Mouse (Mus musculus): ENCODE measurements at regions not wholly inside any gene's neighbourhood (a gene's known extent, or its start where the extent isn't known, plus 50 kb on each side); places are given as distances from the start of the nearest gene placed in this dataset.
A peak's percentile ranks its signal among the peaks of the same experiment; 100 is the strongest.

DNA sequence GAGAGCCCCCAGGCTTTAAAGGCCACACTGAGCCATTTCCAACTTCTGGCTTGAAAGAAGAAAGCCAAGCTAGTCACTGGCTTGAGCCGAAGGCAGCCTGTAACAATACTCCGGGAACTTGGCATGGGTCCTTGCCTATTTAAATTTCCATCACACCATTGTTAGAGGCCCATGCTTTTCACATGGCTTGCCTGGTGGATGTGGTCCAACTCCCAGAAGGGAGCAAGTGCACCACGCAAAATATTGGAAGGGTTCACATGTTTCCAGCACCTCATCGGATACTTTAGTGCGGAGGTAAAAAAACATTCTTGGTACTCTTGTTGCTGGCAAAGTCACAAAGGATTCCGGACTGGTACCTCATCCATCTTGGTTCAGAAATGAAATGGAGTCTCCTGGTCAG lies 426.8 kb upstream of the Gm765 start:
- Histone ChIP-seq H3K27me3 (ENCODE audit: insufficient read depth, low read length) (no peaks in the 10 kb centered on the region), H3K9ac (no peak overlapping the region), H3K36me3 (ENCODE audit: insufficient read depth) (no peaks in the 10 kb centered on the region), H3K4me2 (no peak overlapping the region), H3K4me1 (ENCODE audit: insufficient read depth) (no peaks in the 10 kb centered on the region), H3K27ac (ENCODE audit: low read depth) (no peak overlapping the region), H3K9me3 (ENCODE audit: low read depth, low read length) (no peaks in the 10 kb centered on the region), H3K4me3 (ENCODE audit: low read depth, low read length) (no peak overlapping the region)
- 64% methylated on average over 6 of the region's 6 CpGs for WGBS
- DNase-seq (peak; percentile 41), ATAC-seq (ENCODE audit: insufficient read depth) (no peak)
- TF ChIP-seq CTCF (IDR thresholded peaks at IDR 0.05; ENCODE audit: low read depth): no peak

DNA sequence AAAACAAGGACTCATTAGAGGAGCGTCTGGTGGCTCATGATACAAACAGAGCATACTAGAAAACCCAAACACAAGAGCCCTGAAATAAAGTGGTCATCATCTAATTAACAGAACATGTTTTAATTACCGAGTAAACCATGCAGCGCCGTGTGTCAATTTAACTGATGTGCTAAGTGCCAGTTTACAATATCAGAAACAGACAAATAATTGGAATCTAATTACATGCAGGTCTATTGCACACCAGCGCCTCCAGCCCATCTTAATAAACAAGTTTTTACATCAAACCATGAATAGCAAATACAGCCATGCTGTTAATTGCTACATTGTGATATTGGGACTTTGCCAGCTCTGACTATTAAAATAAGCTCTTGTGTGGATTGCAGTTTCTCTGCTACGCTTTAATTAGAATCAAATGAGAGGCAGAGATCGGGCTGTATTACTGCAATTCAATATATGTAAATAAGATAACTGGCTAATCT lies 425.3 kb upstream of the Gm765 start:
- no peak overlapping the region for H3K4me2 ChIP-seq
- no peaks in the 10 kb centered on the region for H3K27me3 ChIP-seq (ENCODE audit: insufficient read depth, low read length)
- H3K4me1 ChIP-seq (ENCODE audit: insufficient read depth): no peaks in the 10 kb centered on the region
- H3K9me3 ChIP-seq (ENCODE audit: low read depth, low read length): no peaks in the 10 kb centered on the region
- DNase-seq: no peak
- H3K27ac ChIP-seq (ENCODE audit: low read depth): no peak overlapping the region
- TF ChIP-seq CTCF (IDR thresholded peaks at IDR 0.05; ENCODE audit: low read depth): no peak
- H3K9ac ChIP-seq: no peak overlapping the region
- 76% methylated on average over 7 of the region's 7 CpGs for WGBS
- no peaks in the 10 kb centered on the region for H3K36me3 ChIP-seq (ENCODE audit: insufficient read depth)
- H3K4me3 ChIP-seq (ENCODE audit: low read depth, low read length): no peak overlapping the region
- ATAC-seq (ENCODE audit: insufficient read depth): no peak

DNA sequence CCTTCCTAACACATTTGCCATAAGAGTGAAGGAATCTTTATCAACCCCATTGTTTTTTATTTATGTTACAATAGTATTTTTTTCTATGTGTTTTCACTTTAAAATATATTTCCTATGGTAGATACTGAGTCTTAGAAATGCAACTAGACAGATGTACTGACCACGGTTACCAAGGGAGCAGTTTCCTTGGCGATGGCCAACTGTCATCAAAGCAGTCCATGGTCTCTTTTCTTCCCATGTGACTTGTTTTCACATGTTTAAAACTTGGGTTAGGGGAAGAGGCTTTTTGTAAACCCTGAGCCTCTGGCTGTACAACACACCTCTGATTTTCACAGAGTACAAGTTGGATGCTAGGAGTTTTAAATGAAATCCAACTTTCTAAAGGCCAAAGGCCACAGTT lies 411.9 kb upstream of the Gm765 start:
- 85% methylated on average over 2 of the region's 2 CpGs for WGBS
- no peaks in the 10 kb centered on the region for H3K9me3 ChIP-seq (ENCODE audit: low read depth, low read length)
- no peak for ATAC-seq (ENCODE audit: insufficient read depth)
- no peaks in the 10 kb centered on the region for H3K4me1 ChIP-seq (ENCODE audit: insufficient read depth)
- no peak for DNase-seq
- no peak overlapping the region for H3K9ac ChIP-seq
- H3K4me2 ChIP-seq: no peak overlapping the region
- H3K4me3 ChIP-seq (ENCODE audit: low read depth, low read length): no peak overlapping the region
- H3K27ac ChIP-seq (ENCODE audit: low read depth): no peak overlapping the region
- H3K36me3 ChIP-seq (ENCODE audit: insufficient read depth): no peaks in the 10 kb centered on the region
- TF ChIP-seq CTCF (IDR thresholded peaks at IDR 0.05; ENCODE audit: low read depth): no peak
- H3K27me3 ChIP-seq (ENCODE audit: insufficient read depth, low read length): no peaks in the 10 kb centered on the region

DNA sequence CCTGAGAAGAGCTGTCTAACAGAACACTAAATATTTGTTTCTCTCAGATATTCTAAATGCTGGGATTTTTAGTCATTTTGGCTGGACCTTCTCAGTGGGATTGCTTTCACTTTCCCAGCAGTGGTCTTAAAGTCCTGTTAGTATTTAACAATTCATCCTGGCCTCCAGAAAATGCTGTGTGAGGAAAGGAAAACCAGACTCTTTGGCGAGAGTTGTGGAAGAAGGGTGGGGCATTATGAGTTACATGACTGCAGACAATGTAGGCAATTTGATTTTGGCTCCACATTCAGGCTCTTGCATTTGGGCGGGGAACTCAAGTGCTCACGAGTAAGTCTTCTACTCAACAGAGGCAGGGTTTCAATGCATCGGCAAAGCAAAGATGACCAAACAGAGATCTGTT lies 406.1 kb upstream of the Gm765 start:
- no peak overlapping the region for H3K4me2 ChIP-seq
- H3K27ac ChIP-seq (ENCODE audit: low read depth): no peak overlapping the region
- no peak for DNase-seq
- H3K9me3 ChIP-seq (ENCODE audit: low read depth, low read length): no peaks in the 10 kb centered on the region
- no peak for ATAC-seq (ENCODE audit: insufficient read depth)
- 61% methylated on average over 4 of the region's 4 CpGs for WGBS
- H3K4me1 ChIP-seq (ENCODE audit: insufficient read depth): no peaks in the 10 kb centered on the region
- H3K27me3 ChIP-seq (ENCODE audit: insufficient read depth, low read length): no peaks in the 10 kb centered on the region
- no peak overlapping the region for H3K9ac ChIP-seq
- H3K4me3 ChIP-seq (ENCODE audit: low read depth, low read length): no peak overlapping the region
- no peaks in the 10 kb centered on the region for H3K36me3 ChIP-seq (ENCODE audit: insufficient read depth)
- TF ChIP-seq CTCF (IDR thresholded peaks at IDR 0.05; ENCODE audit: low read depth): no peak

DNA sequence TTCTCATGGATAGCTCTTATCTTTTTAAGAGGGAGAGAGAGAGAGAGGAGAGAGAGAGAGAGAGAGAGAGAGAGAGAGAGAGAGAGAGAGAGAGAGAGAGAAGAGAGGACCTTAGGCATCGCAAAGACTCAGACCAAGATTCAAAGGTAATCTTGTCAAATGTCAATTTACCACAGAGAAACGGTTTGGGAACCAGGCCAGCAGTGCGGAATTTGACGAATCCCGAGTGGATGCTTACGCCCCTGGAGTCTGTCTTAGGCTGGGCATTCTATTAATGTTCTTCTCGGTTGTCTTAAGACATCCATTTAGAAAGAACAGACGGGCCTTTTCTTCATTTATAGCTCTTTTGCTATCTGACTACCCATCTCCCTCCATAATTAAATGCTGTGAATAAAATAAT lies 404.4 kb upstream of the Gm765 start:
- H3K27me3 ChIP-seq (ENCODE audit: insufficient read depth, low read length): no peaks in the 10 kb centered on the region
- DNase-seq (peak; percentile 63), ATAC-seq (ENCODE audit: insufficient read depth) (no peak)
- H3K27ac ChIP-seq (ENCODE audit: low read depth): no peak overlapping the region
- TF ChIP-seq CTCF (IDR thresholded peaks at IDR 0.05; ENCODE audit: low read depth): no peak
- no peak overlapping the region for H3K9ac ChIP-seq
- peak overlapping the region; percentile 29; the same call in 1 of the 2 replicates for H3K4me2 ChIP-seq
- WGBS: 29% methylated on average over 8 of the region's 8 CpGs
- H3K4me3 ChIP-seq (ENCODE audit: low read depth, low read length): no peak overlapping the region
- H3K36me3 ChIP-seq (ENCODE audit: insufficient read depth): no peaks in the 10 kb centered on the region
- no peaks in the 10 kb centered on the region for H3K9me3 ChIP-seq (ENCODE audit: low read depth, low read length)
- no peaks in the 10 kb centered on the region for H3K4me1 ChIP-seq (ENCODE audit: insufficient read depth)

DNA sequence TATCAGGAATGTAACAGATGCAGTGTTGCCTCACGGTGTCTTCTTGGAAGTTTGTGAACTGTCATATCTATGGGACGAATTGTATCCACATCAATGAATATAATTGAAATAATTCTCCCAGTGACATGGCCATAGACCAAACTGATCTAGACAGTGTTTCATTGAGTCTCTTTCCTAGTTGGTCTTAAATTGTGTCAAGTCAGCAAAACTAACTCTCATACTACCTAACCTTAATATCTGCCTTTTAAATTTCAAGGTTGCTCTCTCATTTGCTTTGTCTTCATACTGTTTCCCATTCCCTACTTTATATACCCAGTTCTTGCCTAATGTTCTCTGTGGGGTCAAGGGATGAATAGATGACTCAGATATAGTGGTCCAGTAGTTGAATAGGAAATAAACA lies 397.9 kb upstream of the Gm765 start:
- Histone ChIP-seq H3K9me3 (ENCODE audit: low read depth, low read length) (no peaks in the 10 kb centered on the region), H3K4me3 (ENCODE audit: low read depth, low read length) (no peak overlapping the region), H3K9ac (no peak overlapping the region), H3K4me2 (no peak overlapping the region), H3K27me3 (ENCODE audit: insufficient read depth, low read length) (no peaks in the 10 kb centered on the region), H3K4me1 (ENCODE audit: insufficient read depth) (no peaks in the 10 kb centered on the region), H3K36me3 (ENCODE audit: insufficient read depth) (no peaks in the 10 kb centered on the region), H3K27ac (ENCODE audit: low read depth) (no peak overlapping the region)
- DNase-seq (no peak), ATAC-seq (ENCODE audit: insufficient read depth) (no peak)
- WGBS: 93% methylated on average over 2 of the region's 2 CpGs
- TF ChIP-seq CTCF (IDR thresholded peaks at IDR 0.05; ENCODE audit: low read depth): no peak

DNA sequence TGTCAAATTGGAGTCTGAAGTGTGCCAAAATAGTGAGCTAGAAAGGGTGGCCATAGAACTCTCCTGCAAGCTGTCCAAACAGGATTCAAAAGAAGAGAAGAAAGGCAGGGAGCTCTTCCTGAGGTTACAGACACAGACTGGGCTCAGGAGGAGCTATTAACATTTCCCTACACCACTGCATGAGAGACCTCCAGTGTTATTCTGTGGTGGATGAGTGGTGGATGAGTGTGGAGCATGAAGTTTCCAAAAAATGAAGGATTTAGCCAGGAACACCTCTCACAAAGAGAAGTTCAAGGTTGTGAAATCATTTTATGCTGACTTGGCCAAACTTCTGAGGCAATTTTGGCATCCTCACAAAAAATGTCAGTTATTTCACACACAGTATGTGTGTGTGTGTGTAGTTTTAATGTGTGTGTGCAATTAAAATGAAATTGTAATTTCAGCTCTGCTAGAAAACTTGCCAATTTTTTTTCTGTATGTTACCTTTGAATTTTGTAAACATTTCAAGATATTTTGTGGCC lies 388.5 kb upstream of the Gm765 start:
- no peaks in the 10 kb centered on the region for H3K36me3 ChIP-seq (ENCODE audit: insufficient read depth)
- H3K4me3 ChIP-seq (ENCODE audit: low read depth, low read length): no peak overlapping the region
- no peak for TF ChIP-seq CTCF (IDR thresholded peaks at IDR 0.05; ENCODE audit: low read depth)
- no peak overlapping the region for H3K9ac ChIP-seq
- H3K4me2 ChIP-seq: no peak overlapping the region
- H3K9me3 ChIP-seq (ENCODE audit: low read depth, low read length): no peaks in the 10 kb centered on the region
- H3K27ac ChIP-seq (ENCODE audit: low read depth): no peak overlapping the region; the same call in 1 of the 2 replicates
- ATAC-seq (ENCODE audit: insufficient read depth) (no peak), DNase-seq (peak; percentile 71)
- no peaks in the 10 kb centered on the region for H3K27me3 ChIP-seq (ENCODE audit: insufficient read depth, low read length)
- 0 out of 2 replicates have a peak, but pooled peaks cover 3% of the 10 kb centered on the region for H3K4me1 ChIP-seq (ENCODE audit: insufficient read depth)

All from lung, embryonic 14.5 days (tissue).